Mouse (Mus musculus): ENCODE results near the gene Alkbh2. TPM values are rescaled to one million over a fixed set of nuclear protein-coding genes. Genes with fewer than 3 reads are reported as not detected.

The Alkbh2 gene
- polyA plus RNA-seq, 1 experiment from 2014 or later, result 4.5 TPM

DNA sequence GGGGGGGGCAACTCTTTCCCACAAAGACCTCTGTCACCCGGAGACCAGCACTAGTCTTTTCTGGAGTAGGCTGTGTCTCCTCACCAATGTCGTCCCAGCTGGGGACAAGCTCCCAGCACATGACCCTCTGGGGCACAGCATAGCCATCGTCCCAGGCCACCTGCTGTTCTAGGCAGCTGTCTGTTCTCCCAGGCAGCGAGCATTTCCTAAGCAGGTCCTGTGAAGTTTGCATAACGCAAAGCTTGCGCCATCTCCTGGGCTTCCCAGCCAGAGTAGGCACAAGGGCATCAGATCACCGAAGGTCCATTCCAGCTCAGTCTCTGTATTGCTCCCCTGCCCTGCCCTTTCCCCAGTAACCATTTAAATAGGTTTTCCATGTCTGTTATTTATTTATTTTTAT lies 29.2 kb upstream of the Alkbh2 start:
- DNase-seq (peak; percentile 40), ATAC-seq (peak; percentile 66)
- Histone ChIP-seq H3K9me3 (ENCODE audit: low read length) (no peaks in the 10 kb centered on the region), H3K27ac (ENCODE audit: low read depth) (no peak overlapping the region), H3K4me3 (ENCODE audit: low read depth, low read length) (no peak overlapping the region), H3K36me3 (replicated peaks; ENCODE audit: insufficient read depth, low read length) (no peaks in the 10 kb centered on the region), H3K9ac (replicated peaks) (no peak overlapping the region), H3K4me1 (ENCODE audit: insufficient read depth) (peaks cover 4% of the 10 kb centered on the region), H3K4me2 (ENCODE audit: low read depth, low read length) (no peak overlapping the region), H3K27me3 (ENCODE audit: insufficient read depth, low read length) (no peaks in the 10 kb centered on the region)
- 49% methylated on average over 7 of the region's 7 CpGs for WGBS (ENCODE audit: insufficient replicate concordance)
- TF ChIP-seq EP300 (IDR thresholded peaks at IDR 0.05; ENCODE audit: low read depth) (no peak), CTCF (IDR thresholded peaks at IDR 0.05; ENCODE audit: low read depth) (no peak)

DNA sequence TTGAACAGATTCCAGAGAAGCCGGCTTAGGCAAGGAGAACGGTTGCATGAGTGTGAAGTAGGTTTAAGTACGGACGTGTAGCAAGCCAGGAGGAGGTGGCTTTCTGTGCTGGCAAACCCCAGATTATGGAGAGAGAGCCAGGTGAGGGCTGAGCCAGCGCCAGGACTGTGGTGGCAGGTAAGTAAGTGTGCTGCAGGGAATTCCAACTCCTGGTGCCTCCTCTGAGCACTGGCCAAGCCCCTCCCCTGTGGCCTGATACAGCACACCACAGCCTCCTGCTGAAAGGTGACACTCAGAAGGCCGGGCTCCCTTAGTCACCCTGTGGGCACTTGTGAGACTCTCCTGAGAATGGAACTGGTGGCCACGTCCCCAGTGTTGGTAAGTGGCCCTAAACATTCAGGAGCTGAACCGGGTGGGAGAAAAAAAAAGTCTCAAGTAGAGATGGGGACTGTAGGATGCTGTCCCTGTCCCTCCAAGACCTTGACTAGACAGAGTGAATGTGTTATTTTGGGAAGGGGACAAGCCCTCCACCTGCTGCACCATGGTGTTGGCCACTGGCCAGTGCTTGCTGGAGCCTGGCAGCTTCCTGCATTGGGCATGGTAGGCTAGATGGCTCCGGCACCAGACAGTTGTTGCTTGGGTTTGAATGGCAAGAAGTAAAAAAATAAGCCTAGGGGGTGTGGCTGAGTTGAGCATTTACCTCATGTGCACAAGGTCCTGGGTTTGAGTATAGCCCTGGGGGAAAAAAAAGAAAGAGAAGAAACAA lies 27.3 kb upstream of the Alkbh2 start:
- Histone ChIP-seq H3K9ac (replicated peaks) (no peak overlapping the region), H3K4me3 (ENCODE audit: low read depth, low read length) (no peak overlapping the region), H3K27ac (ENCODE audit: low read depth) (no peak overlapping the region), H3K36me3 (replicated peaks; ENCODE audit: insufficient read depth, low read length) (no peaks in the 10 kb centered on the region), H3K9me3 (ENCODE audit: low read length) (no peaks in the 10 kb centered on the region), H3K4me1 (ENCODE audit: insufficient read depth) (peaks cover 4% of the 10 kb centered on the region), H3K27me3 (ENCODE audit: insufficient read depth, low read length) (no peaks in the 10 kb centered on the region), H3K4me2 (ENCODE audit: low read depth, low read length) (no peak overlapping the region; the same call in 1 of the 2 replicates)
- TF ChIP-seq EP300 (IDR thresholded peaks at IDR 0.05; ENCODE audit: low read depth) (no peak), CTCF (IDR thresholded peaks at IDR 0.05; ENCODE audit: low read depth) (no peak)
- ATAC-seq, result no peak
- DNase-seq, result no peak
- 53% methylated on average over 9 of the region's 9 CpGs for WGBS (ENCODE audit: insufficient replicate concordance)

DNA sequence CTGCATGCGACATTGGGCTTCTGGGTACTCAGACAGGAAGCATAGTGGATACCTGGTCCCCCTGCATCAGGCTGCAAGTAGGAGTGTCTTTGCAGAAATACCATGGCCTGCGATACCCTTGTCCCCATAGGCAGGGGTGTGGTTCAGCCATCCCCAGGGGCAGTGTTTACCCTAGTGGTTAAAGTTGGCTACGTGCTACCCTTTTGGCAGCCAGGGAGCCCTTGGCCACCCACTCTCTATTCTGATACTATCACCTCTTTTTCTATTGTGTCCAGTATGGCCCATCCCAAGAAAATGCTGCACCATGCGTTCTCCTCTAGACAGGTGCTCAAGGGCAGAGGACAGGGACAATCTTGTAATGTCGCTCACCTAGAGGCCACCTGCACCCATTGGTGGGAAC lies 26.7 kb upstream of the Alkbh2 start:
- no peak overlapping the region for H3K9ac ChIP-seq (replicated peaks)
- no peak for TF ChIP-seq CTCF (IDR thresholded peaks at IDR 0.05; ENCODE audit: low read depth)
- TF ChIP-seq EP300 (IDR thresholded peaks at IDR 0.05; ENCODE audit: low read depth), result no peak
- WGBS (ENCODE audit: insufficient replicate concordance), result 71% methylated on average over 5 of the region's 5 CpGs
- H3K4me2 ChIP-seq (ENCODE audit: low read depth, low read length), result no peak overlapping the region
- H3K27ac ChIP-seq (ENCODE audit: low read depth), result no peak overlapping the region
- no peak overlapping the region for H3K4me3 ChIP-seq (ENCODE audit: low read depth, low read length)
- DNase-seq, result no peak
- H3K36me3 ChIP-seq (replicated peaks; ENCODE audit: insufficient read depth, low read length), result no peaks in the 10 kb centered on the region
- H3K4me1 ChIP-seq (ENCODE audit: insufficient read depth), result peaks cover 4% of the 10 kb centered on the region
- no peaks in the 10 kb centered on the region for H3K9me3 ChIP-seq (ENCODE audit: low read length)
- no peak for ATAC-seq
- no peaks in the 10 kb centered on the region for H3K27me3 ChIP-seq (ENCODE audit: insufficient read depth, low read length)

DNA sequence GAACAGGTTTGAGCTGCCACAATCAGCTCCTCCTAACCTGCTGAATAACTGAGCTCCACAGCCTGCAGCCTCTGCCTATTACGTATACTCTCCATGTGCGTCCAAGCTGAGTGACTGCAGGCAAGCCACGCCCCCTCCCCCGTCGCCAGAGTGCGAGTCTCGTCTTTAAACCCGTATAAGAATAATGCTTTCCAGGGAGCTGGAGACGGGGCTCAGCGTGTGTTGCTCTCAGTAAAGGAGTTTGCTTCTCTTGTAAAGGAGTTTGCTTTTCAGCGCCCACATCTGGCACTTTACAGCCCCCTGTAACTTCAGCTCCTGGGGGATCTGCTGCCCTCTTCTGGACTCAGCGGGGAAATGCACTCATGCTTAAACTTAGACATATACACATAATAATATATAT lies 25.5 kb upstream of the Alkbh2 start:
- Histone ChIP-seq H3K27me3 (ENCODE audit: insufficient read depth, low read length) (no peaks in the 10 kb centered on the region), H3K4me2 (ENCODE audit: low read depth, low read length) (0 out of 2 replicates have a peak overlapping the region, but pooled peaks have one; percentile 18), H3K9me3 (ENCODE audit: low read length) (no peaks in the 10 kb centered on the region), H3K9ac (replicated peaks) (no peak overlapping the region), H3K36me3 (replicated peaks; ENCODE audit: insufficient read depth, low read length) (no peaks in the 10 kb centered on the region), H3K4me3 (ENCODE audit: low read depth, low read length) (no peak overlapping the region), H3K27ac (ENCODE audit: low read depth) (no peak overlapping the region), H3K4me1 (ENCODE audit: insufficient read depth) (peaks cover 4% of the 10 kb centered on the region)
- DNase-seq (peak; percentile 27), ATAC-seq (no peak)
- TF ChIP-seq CTCF (IDR thresholded peaks at IDR 0.05; ENCODE audit: low read depth) (peak; percentile 55), EP300 (IDR thresholded peaks at IDR 0.05; ENCODE audit: low read depth) (no peak)
- 16% methylated on average over 12 of the region's 12 CpGs for WGBS (ENCODE audit: insufficient replicate concordance)

DNA sequence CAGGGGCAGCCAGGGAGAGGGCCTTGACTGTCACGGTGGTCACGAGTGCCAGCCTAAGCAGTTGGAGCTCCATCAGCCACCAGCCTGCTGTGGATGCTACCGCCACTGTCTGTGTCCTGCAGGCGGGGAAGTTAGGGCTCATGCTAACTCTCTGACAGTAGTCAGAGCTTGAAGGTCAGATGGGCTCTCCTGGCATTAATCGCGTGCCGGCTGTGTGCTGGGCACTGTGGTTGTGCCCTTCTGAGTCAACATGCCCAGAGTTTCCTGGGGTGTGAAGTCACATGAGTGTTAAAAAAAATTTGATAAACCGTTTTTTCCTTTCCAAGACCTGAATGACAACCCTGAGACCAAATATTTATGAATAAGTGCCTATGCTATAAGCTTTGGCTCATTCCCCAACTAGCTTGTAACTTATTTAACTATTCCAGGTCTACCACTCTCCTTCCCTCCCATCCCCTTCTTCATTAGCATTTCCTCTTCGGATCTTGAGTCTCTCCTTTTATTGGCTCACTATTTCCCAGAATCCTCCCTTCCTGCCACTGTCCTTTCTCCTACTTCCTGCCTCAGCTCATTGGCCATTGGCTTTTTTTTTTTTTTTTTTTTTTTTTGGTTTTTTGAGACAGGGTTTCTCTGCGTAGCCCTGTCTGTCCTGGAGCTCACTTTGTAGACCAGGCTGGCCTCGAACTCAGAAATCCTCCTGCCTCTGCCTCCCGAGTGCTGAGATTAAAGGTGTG lies 24.5 kb upstream of the Alkbh2 start:
- 72% methylated on average over 12 of the region's 12 CpGs for WGBS (ENCODE audit: insufficient replicate concordance)
- H3K4me3 ChIP-seq (ENCODE audit: low read depth, low read length), result no peak overlapping the region
- H3K27me3 ChIP-seq (ENCODE audit: insufficient read depth, low read length), result no peaks in the 10 kb centered on the region
- no peak overlapping the region for H3K4me2 ChIP-seq (ENCODE audit: low read depth, low read length)
- H3K4me1 ChIP-seq (ENCODE audit: insufficient read depth), result peaks cover 4% of the 10 kb centered on the region
- no peak for TF ChIP-seq EP300 (IDR thresholded peaks at IDR 0.05; ENCODE audit: low read depth)
- no peak overlapping the region for H3K9ac ChIP-seq (replicated peaks)
- DNase-seq (no peak), ATAC-seq (no peak)
- no peaks in the 10 kb centered on the region for H3K9me3 ChIP-seq (ENCODE audit: low read length)
- H3K27ac ChIP-seq (ENCODE audit: low read depth), result no peak overlapping the region
- H3K36me3 ChIP-seq (replicated peaks; ENCODE audit: insufficient read depth, low read length), result no peaks in the 10 kb centered on the region
